Mouse (Mus musculus): ENCODE data around the gene Spef1. TPM values are rescaled to one million over a fixed set of nuclear protein-coding genes. Genes with fewer than 3 reads are reported as not detected.
A peak's percentile ranks its signal among the peaks of the same experiment; 100 is the strongest.

Spef1 gene
- polyA plus RNA-seq, 1 experiment from 2014 or later, result 5.4 TPM

DNA sequence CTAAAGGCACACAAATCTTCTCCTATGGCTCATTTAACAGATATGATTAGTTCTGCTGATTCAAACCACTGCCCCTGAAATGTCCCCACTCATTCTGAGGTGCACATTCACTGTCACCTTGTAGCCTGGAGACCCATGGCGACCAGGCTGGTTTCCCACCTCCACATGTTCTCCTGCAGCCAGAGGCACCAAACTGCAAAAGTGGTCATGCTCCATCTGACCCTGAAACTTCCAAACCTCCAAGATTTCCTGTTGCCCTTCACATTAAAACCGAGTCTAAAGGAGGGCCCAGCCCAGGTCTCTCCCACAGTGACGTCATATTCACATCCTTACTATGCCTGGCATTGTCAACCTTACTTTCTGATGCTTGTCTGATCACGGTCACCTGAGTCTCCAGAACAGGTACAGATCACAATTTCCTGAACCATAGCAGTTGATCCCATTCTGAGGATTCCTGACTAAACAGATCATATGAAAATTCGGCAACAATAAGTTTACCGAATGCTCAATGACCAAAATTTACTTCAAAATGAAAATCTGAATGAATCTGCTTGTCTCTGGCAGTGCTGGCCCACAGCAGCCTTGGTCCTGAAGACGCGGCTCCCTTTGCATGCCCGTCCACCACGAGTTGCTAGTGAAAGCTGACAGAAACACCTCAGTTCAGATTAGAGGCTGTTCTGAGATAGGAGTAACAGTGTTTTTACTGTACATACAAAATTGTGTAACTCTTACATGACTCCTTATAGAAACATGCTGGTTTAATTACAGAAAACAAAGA, 54.8 kb downstream of the Spef1 start:
- no peak for DNase-seq (ENCODE audit: low spot score)
- H3K27ac ChIP-seq, result no peak overlapping the region
- WGBS, result 86% methylated on average over 10 of the region's 10 CpGs
- no peak overlapping the region for H3K4me3 ChIP-seq
- 0 out of 2 replicates have a peak, but pooled peaks cover 3% of the 10 kb centered on the region for H3K36me3 ChIP-seq
- H3K9me3 ChIP-seq, result no peaks in the 10 kb centered on the region
- H3K4me1 ChIP-seq (replicated peaks), result peaks cover 27% of the 10 kb centered on the region
- H3K27me3 ChIP-seq (ENCODE audit: insufficient read depth, poor library complexity, severe bottlenecking), result peaks cover 9% of the 10 kb centered on the region

DNA sequence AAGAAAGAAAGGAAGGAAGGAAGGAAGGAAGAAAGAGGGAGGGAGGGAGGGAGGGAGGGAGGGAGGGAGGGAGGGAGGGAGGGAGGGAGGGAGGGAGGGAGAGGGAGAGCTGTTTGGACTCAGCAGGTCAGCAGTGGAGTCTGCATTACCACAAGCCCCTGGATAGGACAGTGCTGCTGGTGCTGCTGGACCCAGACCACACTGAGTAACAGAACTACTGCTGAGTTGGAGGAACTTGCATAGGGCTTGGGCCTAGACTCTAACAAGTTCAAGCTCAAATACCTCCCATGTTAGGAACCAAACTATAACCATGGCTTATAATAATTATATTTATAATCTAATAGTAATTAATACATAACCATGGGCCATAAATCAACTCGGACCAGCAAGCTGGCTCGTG, 56.2 kb downstream of the Spef1 start:
- Histone ChIP-seq H3K36me3 (0 out of 2 replicates have a peak, but pooled peaks cover 3% of the 10 kb centered on the region), H3K4me3 (no peak overlapping the region), H3K4me1 (replicated peaks) (peaks cover 41% of the 10 kb centered on the region), H3K27me3 (ENCODE audit: insufficient read depth, poor library complexity, severe bottlenecking) (peaks cover 16% of the 10 kb centered on the region), H3K9me3 (no peaks in the 10 kb centered on the region), H3K27ac (no peak overlapping the region)
- DNase-seq (ENCODE audit: low spot score), result no peak
- WGBS, result 89% methylated on average over 2 of the region's 2 CpGs

DNA sequence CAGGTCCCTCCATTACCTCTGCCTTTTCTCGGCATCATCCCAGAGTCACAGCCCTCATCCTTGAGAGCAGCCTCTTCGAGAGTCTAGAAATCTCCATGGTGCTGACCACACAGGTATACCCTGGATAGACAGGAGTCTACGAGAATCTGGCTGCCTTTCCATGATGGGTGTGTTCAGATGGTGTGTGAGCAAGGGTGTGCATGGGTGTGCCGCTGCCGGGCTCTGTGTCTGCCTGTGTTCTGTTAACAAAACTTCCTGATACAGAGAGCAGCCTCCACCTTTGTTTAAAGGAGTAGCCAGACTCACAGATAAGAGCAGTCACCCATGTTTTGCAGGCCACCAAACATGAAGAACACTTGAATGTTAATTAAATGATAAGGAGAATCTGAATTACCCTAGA, 57.2 kb downstream of the Spef1 start:
- peaks cover 20% of the 10 kb centered on the region for H3K27me3 ChIP-seq (ENCODE audit: insufficient read depth, poor library complexity, severe bottlenecking)
- no peak overlapping the region for H3K27ac ChIP-seq
- no peak overlapping the region for H3K4me3 ChIP-seq
- 0 out of 2 replicates have a peak, but pooled peaks cover 3% of the 10 kb centered on the region for H3K36me3 ChIP-seq
- H3K9me3 ChIP-seq, result no peaks in the 10 kb centered on the region
- WGBS, result 80% methylated on average over 5 of the region's 5 CpGs
- H3K4me1 ChIP-seq (replicated peaks), result peaks cover 37% of the 10 kb centered on the region
- no peak for DNase-seq (ENCODE audit: low spot score)

DNA sequence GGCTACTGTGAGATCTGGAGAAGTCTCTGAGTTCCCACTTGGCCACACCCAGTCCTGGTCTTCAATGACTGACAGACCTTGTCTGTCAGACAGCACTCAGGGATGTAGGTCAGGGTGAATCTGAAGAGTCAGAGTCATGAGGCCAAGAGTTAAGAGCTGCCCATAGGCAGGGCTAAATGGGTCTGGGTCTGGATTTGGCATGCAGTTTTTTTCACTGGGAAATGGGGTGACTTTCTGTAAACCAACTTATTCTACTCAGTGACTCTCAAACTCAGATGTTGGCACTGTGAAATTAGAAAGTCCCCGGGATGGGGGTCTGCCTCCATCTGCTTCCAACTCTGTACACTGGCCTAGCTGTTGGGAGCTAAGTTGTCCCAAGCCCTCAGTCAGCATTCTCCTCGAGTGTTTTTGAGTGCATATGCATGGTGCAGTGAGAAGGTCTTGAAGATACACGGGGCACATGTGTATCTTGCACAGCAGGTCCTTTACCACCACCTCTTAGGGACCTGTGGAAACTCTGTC, 58.4 kb downstream of the Spef1 start:
- Histone ChIP-seq H3K27me3 (ENCODE audit: insufficient read depth, poor library complexity, severe bottlenecking) (peaks cover 20% of the 10 kb centered on the region), H3K9me3 (no peaks in the 10 kb centered on the region), H3K4me1 (replicated peaks) (peaks cover 32% of the 10 kb centered on the region), H3K36me3 (no peaks in the 10 kb centered on the region), H3K4me3 (peak overlapping the region; percentile 59), H3K27ac (no peak overlapping the region)
- WGBS, result 86% methylated on average over 3 of the region's 3 CpGs
- DNase-seq (ENCODE audit: low spot score), result no peak

DNA sequence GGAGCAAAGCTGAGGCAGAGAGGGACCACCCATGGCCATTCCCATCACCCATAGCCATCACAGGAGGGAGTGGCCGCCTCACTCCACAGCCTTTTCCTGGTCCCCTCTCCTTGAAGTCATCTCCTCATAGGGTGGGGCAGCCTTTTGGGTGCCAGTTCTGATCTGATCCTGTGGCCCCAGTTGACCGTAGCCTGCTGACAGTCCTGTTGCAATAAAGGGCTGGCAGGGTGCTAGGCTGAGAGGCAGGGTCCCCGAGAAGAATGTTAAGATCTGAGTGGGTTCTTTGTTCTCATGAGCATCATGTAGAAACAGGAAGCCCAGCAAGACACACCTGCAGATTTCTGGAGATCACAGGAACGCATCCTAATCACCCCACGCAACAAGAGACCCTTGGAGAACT, 58.9 kb downstream of the Spef1 start:
- H3K36me3 ChIP-seq, result no peaks in the 10 kb centered on the region

DNA sequence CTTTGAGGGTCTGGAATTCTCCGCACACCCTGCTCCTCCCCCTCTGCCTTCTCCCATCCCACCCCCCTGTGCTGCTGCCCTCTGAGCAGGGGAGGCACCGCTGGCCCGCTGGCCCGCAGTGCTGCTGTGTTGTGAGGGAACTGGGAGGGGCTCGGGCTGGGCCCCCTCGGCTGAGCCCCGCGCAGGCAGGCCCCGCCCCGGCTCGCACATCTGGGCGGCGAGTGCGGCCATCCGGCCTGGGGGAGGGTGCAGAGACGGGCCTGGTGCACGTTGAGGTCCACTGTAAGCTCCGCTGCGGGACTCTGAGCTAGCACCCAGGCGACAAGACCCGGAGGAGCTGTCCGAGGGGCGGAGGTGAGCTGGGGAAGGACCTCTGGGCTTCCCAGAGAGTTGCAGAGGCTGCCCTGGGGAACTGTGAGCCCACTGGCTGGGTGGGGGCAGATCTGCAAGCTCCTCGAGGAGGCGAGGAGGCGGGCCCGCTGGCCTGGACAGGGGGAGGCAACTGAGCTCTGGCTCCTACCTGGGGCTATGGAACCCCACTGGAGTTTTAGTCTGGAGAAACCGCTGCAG, 59.8 kb downstream of the Spef1 start, which contains the start of gene Hspa12b:
Gene Hspa12b, plus strand, starts transcription at position 120 of the 570 bp plus-strand sequence.
- Histone ChIP-seq H3K4me1 (replicated peaks) (peaks cover 32% of the 10 kb centered on the region), H3K27me3 (ENCODE audit: insufficient read depth, poor library complexity, severe bottlenecking) (peaks cover 20% of the 10 kb centered on the region), H3K36me3 (no peaks in the 10 kb centered on the region), H3K27ac (peak within 1 kb of the TSS; percentile 91), H3K9me3 (no peaks in the 10 kb centered on the region), H3K4me3 (peak within 1 kb of the TSS; percentile 59)
- under 1% methylated on average over 28 of the region's 28 CpGs for WGBS
- DNase-seq (ENCODE audit: low spot score), result peak; percentile 76

More for the DNA sequence above, 58.9 kb downstream of the Spef1 start:
- peak overlapping the region; percentile 91; the same call in 1 of the 2 replicates for H3K27ac ChIP-seq
- peak overlapping the region; percentile 59 for H3K4me3 ChIP-seq
- no peak for DNase-seq (ENCODE audit: low spot score)
- peaks cover 20% of the 10 kb centered on the region for H3K27me3 ChIP-seq (ENCODE audit: insufficient read depth, poor library complexity, severe bottlenecking)
- WGBS, result 87% methylated on average over 5 of the region's 5 CpGs
- H3K9me3 ChIP-seq, result no peaks in the 10 kb centered on the region
- H3K4me1 ChIP-seq (replicated peaks), result peaks cover 32% of the 10 kb centered on the region

DNA sequence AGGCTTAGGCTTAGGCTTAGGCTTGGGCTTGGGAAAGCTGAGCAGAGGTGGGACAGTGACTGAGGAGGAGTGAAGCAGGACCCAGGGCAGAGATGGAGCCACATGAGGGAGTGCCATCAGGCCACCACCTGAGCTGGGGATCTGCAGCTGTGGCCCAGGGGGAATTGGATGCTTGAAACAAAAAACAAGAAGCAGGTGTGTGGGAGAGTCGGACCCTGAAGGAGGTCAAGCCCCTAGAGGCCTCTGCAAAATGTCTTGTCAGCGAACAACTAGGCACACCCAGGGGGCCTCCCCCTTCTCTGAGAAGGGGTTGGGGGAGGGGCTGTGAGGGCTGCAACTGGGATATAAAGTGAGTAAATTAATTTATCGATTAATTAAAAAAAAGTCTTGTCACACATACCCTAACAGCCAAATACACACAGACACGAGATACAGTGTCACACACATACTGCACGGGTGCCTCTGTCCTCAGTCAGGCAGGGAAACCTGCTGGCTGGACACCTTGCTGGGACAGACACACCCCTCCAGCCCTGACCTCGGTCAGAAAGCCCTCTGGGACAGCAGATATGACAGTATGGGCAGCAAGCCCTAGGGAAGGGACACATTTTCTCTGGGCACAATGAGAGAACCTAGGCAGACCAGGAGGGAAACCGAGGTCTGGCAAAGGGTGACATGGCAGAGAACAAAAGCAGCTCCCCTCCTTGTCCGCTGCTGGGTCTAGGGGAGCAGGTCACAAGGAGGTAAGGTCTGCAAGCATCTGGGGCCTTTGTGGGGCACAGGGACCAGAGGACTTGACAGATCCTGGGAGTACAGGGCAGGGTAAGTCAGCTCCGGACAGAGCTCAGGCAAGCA, 60.9 kb downstream of the Spef1 start:
- H3K4me3 ChIP-seq, result peak overlapping the region; percentile 59; the same call in 1 of the 2 replicates
- H3K27me3 ChIP-seq (ENCODE audit: insufficient read depth, poor library complexity, severe bottlenecking), result peaks cover 20% of the 10 kb centered on the region
- no peaks in the 10 kb centered on the region for H3K9me3 ChIP-seq
- DNase-seq (ENCODE audit: low spot score), result no peak
- peak overlapping the region; percentile 91 for H3K27ac ChIP-seq
- H3K4me1 ChIP-seq (replicated peaks), result peaks cover 32% of the 10 kb centered on the region
- WGBS, result 38% methylated on average over 9 of the region's 9 CpGs
- H3K36me3 ChIP-seq, result no peaks in the 10 kb centered on the region

DNA sequence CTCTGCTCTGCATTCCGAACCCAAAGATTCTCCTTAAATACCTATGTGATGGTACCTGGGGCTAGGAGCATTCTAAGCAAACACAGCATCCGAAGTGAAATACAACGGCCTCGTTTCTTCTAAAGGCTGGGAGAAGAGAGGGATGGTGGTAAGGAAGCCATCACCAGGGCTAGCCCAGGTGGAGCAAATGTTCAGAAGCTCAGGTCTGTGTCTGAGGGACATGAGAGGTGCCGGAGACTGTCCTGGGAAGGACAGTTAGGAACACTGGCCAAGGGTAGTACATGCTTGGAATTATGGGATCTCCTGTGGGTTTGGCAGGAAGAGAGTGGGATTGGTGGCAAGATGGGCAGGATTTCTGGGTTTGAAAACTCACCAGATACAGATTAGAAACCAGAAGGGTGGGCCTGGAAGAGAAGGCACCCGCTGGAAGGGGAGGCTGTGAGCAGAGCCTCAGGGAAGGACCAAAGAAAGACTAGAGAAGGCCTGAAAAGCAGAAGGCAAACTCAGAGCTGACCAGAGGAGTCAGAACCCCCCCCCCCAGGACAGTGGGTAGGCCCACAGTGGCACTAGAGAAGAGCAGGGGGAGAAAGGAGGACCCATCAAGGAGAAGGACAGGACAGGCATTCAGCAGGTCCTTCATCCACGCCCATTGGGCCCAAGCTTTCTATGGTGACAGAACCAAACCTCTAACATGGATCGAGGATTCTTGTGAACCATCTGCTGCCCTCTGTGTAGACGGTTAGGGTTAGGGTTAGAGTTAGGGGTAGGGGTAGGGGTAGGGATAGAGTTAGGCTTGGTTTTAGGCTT, 61.7 kb downstream of the Spef1 start:
- peak overlapping the region; percentile 41; the same call in 1 of the 2 replicates for H3K27ac ChIP-seq
- 88% methylated on average over 9 of the region's 9 CpGs for WGBS
- no peak for DNase-seq (ENCODE audit: low spot score)

DNA sequence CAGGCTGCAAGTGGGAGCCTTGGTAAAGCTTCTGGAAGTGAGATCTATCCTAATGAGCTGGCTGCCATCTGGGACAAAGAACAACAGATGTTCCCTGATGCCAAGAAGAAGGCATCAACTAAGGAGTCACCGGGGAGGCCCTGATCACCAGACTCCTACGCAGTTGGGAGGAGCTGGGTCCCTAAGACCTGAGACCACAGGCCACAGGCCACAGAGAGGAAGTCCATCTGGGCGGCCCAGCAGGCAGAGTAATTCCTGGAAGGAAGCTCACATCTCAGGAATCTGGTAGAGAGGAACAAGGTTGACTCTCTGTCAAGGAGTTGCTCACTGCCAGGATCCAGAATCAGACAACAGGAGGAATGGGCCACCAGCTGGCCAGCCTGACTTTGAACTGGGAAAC, 62.9 kb downstream of the Spef1 start:
- DNase-seq (ENCODE audit: low spot score), result no peak
- Histone ChIP-seq H3K27ac (0 out of 2 replicates have a peak overlapping the region, but pooled peaks have one; percentile 24), H3K27me3 (ENCODE audit: insufficient read depth, poor library complexity, severe bottlenecking) (peaks cover 20% of the 10 kb centered on the region), H3K4me3 (no peak overlapping the region), H3K36me3 (no peaks in the 10 kb centered on the region), H3K4me1 (replicated peaks) (peaks cover 32% of the 10 kb centered on the region), H3K9me3 (no peaks in the 10 kb centered on the region)
- 73% methylated on average over 3 of the region's 3 CpGs for WGBS

More for the DNA sequence above, 61.7 kb downstream of the Spef1 start:
- H3K36me3 ChIP-seq, result no peaks in the 10 kb centered on the region
- H3K27me3 ChIP-seq (ENCODE audit: insufficient read depth, poor library complexity, severe bottlenecking), result peaks cover 20% of the 10 kb centered on the region
- H3K9me3 ChIP-seq, result no peaks in the 10 kb centered on the region
- no peak overlapping the region for H3K4me3 ChIP-seq
- H3K4me1 ChIP-seq (replicated peaks), result peaks cover 32% of the 10 kb centered on the region

Measured in hindbrain, embryonic 10.5 days (tissue).